Mouse (Mus musculus) ES-Bruce4 (cell line): Measurements from ENCODE around the gene Anxa6.

ENCODE experiments used
- CTCF ChIP-seq: IDR thresholded peaks from one replicate; pipeline ENCODE4 v1.8.1; 2011; ENCODE audit warnings: low read depth, low read length
- EP300 ChIP-seq: IDR thresholded peaks from 2 replicates; pipeline ENCODE4 v1.6.1; 2011; ENCODE audit warnings: low read depth, low read length; ENCODE audit not compliant: insufficient read depth
- POLR2A ChIP-seq: IDR thresholded peaks from one replicate; pipeline ENCODE4 v1.8.1; 2011; ENCODE audit warnings: low read length; ENCODE audit not compliant: insufficient read depth

GRCm38 (mm10) chr11:55013802-55014201, 19.4 kb downstream of the Anxa6 start:
- TF ChIP-seq CTCF (no peak), POLR2A (no peak), EP300 (peak; percentile 62; the same call in 1 of the 2 replicates)
